Mouse (Mus musculus): Measurements from ENCODE around the gene Nf1. TPM values are rescaled to one million over a fixed set of nuclear protein-coding genes. Genes with fewer than 3 reads are reported as not detected.

Nf1 gene
- polyA plus RNA-seq, 1 experiment from 2014 or later: 9.6 TPM

DNA sequence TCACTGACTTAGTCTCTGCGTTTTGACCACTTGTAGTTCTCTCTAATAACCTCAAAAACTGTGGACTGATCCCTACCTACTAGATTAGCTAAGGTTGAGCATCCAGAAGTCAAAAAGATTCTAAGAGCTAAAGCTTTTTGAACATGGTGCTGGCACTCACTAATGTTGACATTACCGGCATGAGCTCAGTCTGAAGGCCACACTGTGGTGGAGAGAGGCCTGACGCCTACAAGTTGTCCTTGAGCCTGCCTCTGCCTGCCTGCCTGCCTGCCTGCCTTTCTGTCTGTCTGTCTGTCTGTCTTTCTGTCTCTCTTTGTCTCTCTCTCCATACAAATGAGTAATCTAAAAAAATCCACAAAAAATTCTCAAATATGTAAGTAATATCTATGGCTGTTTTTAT, 118.4 kb downstream of the Nf1 start:
- no peak overlapping the region for H3K4me2 ChIP-seq
- no peak for ATAC-seq (replicated peaks; ENCODE audit: insufficient number of reproducible peaks, low FRiP score, low TSS enrichment)
- H3K4me3 ChIP-seq (ENCODE audit: low read depth, low read length): no peak overlapping the region
- H3K27me3 ChIP-seq (ENCODE audit: control insufficient read depth, insufficient read depth, low read length): no peaks in the 10 kb centered on the region
- 77% methylated on average over 3 of the region's 3 CpGs for WGBS (ENCODE audit: insufficient replicate concordance)
- H3K27ac ChIP-seq (ENCODE audit: low read depth, low read length): no peak overlapping the region
- H3K9me3 ChIP-seq (replicated peaks; ENCODE audit: control insufficient read depth, low read length): no peaks in the 10 kb centered on the region
- H3K36me3 ChIP-seq (ENCODE audit: control insufficient read depth, insufficient read depth, low read length): peaks cover 6% of the 10 kb centered on the region; the same call in 1 of the 2 replicates
- peaks cover 4% of the 10 kb centered on the region; the same call in 1 of the 2 replicates for H3K4me1 ChIP-seq (ENCODE audit: control insufficient read depth, insufficient read depth, low read length)
- H3K9ac ChIP-seq (ENCODE audit: low read depth, low read length): no peak overlapping the region

DNA sequence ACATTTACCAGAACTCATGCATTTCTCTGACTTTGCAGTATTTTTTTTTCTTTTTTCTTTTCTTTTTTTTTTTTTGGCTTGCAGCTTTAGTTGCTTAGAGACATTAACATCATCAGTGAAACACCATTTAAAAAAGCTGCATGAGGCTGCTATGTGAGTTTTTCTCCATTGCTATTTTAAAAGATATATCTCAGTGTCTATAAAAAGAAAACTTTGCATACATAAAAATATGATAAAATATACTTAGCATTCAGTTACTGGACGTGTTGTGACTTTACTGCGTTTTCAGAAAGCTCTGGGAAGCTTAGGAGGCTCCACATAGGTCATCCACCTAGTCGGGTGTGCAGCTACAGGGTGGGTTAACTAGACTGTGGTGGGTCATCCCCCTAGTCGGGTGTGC, 120.4 kb downstream of the Nf1 start:
- H3K27me3 ChIP-seq (ENCODE audit: control insufficient read depth, insufficient read depth, low read length): no peaks in the 10 kb centered on the region
- H3K4me2 ChIP-seq: no peak overlapping the region
- H3K9ac ChIP-seq (ENCODE audit: low read depth, low read length): no peak overlapping the region
- no peaks in the 10 kb centered on the region for H3K9me3 ChIP-seq (replicated peaks; ENCODE audit: control insufficient read depth, low read length)
- no peak overlapping the region for H3K4me3 ChIP-seq (ENCODE audit: low read depth, low read length)
- 86% methylated on average over 4 of the region's 4 CpGs for WGBS (ENCODE audit: insufficient replicate concordance)
- no peak overlapping the region for H3K27ac ChIP-seq (ENCODE audit: low read depth, low read length)
- 0 out of 2 replicates have a peak, but pooled peaks cover 4% of the 10 kb centered on the region for H3K36me3 ChIP-seq (ENCODE audit: control insufficient read depth, insufficient read depth, low read length)
- H3K4me1 ChIP-seq (ENCODE audit: control insufficient read depth, insufficient read depth, low read length): peaks cover 4% of the 10 kb centered on the region; the same call in 1 of the 2 replicates
- ATAC-seq (replicated peaks; ENCODE audit: insufficient number of reproducible peaks, low FRiP score, low TSS enrichment): no peak

DNA sequence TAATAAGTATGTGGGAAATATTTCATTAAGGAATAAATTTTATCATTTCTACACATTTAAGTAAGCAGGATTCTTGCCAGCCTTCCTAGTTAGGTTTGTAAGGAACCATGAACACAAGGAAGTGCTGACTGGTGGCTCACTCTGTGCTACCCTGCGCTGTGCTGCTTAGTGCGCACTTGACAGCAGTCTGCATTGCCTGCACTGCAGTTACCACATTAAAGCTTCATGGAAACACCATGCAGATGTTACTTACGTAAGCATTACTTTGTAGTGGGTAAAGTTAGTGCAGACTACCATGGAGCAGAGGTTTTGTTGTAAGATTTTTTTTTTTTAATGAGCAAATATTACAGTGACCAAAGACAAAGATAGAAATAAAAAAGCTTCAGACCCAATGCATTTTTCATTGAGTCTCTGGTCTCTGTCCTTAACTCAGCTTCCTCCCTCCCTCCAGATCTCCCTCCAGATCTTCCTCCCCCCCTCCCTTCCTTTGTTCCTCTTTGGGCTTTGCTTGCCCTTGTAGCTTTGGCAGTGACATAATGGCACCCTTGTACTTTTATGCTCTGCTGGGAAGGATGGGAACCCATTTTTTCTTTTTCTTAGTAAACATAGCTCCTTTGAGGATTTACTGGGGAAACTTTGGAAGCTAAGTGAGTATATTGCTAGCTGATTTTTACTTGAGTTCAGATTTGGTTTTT, 121.4 kb downstream of the Nf1 start:
- Histone ChIP-seq H3K9me3 (replicated peaks; ENCODE audit: control insufficient read depth, low read length) (no peaks in the 10 kb centered on the region), H3K4me3 (ENCODE audit: low read depth, low read length) (no peak overlapping the region), H3K27ac (ENCODE audit: low read depth, low read length) (no peak overlapping the region), H3K27me3 (ENCODE audit: control insufficient read depth, insufficient read depth, low read length) (no peaks in the 10 kb centered on the region), H3K4me2 (no peak overlapping the region), H3K9ac (ENCODE audit: low read depth, low read length) (no peak overlapping the region), H3K36me3 (ENCODE audit: control insufficient read depth, insufficient read depth, low read length) (0 out of 2 replicates have a peak, but pooled peaks cover 4% of the 10 kb centered on the region), H3K4me1 (ENCODE audit: control insufficient read depth, insufficient read depth, low read length) (peaks cover 4% of the 10 kb centered on the region; the same call in 1 of the 2 replicates)
- no peak for ATAC-seq (replicated peaks; ENCODE audit: insufficient number of reproducible peaks, low FRiP score, low TSS enrichment)
- WGBS (ENCODE audit: insufficient replicate concordance): 92% methylated on average over 3 of the region's 3 CpGs

DNA sequence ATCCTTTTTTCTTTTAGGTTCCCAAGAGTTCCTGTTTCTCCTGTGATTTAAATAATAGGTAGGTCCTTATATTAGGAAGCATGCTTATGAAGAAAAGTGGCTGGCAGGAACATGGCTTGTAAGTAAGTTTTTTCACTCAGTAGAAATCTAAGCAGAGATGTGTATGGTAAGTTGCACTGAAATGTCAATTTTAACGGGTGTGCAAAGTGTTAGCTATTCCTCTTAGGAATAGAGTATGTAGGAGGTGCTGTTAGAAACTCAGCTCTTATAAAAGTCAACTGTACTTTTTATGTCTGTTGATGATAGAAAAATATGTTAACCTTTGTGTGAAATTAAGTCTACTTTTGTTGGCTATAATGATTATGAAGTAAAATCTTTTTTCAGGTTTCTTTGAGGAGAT, 128.6 kb downstream of the Nf1 start:
- Histone ChIP-seq H3K27me3 (ENCODE audit: control insufficient read depth, insufficient read depth, low read length) (no peaks in the 10 kb centered on the region), H3K36me3 (ENCODE audit: control insufficient read depth, insufficient read depth, low read length) (peaks cover 3% of the 10 kb centered on the region), H3K9me3 (replicated peaks; ENCODE audit: control insufficient read depth, low read length) (no peaks in the 10 kb centered on the region), H3K27ac (ENCODE audit: low read depth, low read length) (no peak overlapping the region), H3K9ac (ENCODE audit: low read depth, low read length) (no peak overlapping the region), H3K4me2 (no peak overlapping the region), H3K4me1 (ENCODE audit: control insufficient read depth, insufficient read depth, low read length) (0 out of 2 replicates have a peak, but pooled peaks cover 2% of the 10 kb centered on the region), H3K4me3 (ENCODE audit: low read depth, low read length) (no peak overlapping the region)
- WGBS (ENCODE audit: insufficient replicate concordance): 80% methylated on average over 1 of the region's 1 CpGs
- ATAC-seq (replicated peaks; ENCODE audit: insufficient number of reproducible peaks, low FRiP score, low TSS enrichment): no peak

DNA sequence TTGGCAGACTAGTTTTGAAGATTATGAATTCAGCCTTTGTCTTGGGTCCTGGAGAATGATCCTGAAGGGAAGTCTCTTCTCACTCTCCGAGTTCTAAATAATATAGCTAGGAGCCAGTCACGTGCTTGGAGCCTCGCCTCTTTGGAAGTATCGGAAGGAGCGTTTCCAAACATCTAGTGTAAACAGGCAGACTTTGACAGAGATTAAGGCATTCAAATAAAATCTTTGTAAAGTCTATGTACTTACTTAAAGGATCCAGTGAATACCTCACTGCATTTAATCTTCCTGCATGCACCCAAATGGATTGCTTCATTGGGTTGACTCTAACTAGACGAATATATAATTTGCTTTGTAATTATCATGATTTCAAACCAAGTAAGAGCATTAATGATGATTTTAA, 143.9 kb downstream of the Nf1 start:
- H3K4me3 ChIP-seq (ENCODE audit: low read depth, low read length): no peak overlapping the region
- H3K9ac ChIP-seq (ENCODE audit: low read depth, low read length): no peak overlapping the region
- H3K4me2 ChIP-seq: no peak overlapping the region
- WGBS (ENCODE audit: insufficient replicate concordance): 91% methylated on average over 6 of the region's 6 CpGs
- H3K36me3 ChIP-seq (ENCODE audit: control insufficient read depth, insufficient read depth, low read length): no peaks in the 10 kb centered on the region
- no peaks in the 10 kb centered on the region for H3K27me3 ChIP-seq (ENCODE audit: control insufficient read depth, insufficient read depth, low read length)
- ATAC-seq (replicated peaks; ENCODE audit: insufficient number of reproducible peaks, low FRiP score, low TSS enrichment): no peak
- no peaks in the 10 kb centered on the region for H3K9me3 ChIP-seq (replicated peaks; ENCODE audit: control insufficient read depth, low read length)
- H3K27ac ChIP-seq (ENCODE audit: low read depth, low read length): no peak overlapping the region
- no peaks in the 10 kb centered on the region for H3K4me1 ChIP-seq (ENCODE audit: control insufficient read depth, insufficient read depth, low read length)

DNA sequence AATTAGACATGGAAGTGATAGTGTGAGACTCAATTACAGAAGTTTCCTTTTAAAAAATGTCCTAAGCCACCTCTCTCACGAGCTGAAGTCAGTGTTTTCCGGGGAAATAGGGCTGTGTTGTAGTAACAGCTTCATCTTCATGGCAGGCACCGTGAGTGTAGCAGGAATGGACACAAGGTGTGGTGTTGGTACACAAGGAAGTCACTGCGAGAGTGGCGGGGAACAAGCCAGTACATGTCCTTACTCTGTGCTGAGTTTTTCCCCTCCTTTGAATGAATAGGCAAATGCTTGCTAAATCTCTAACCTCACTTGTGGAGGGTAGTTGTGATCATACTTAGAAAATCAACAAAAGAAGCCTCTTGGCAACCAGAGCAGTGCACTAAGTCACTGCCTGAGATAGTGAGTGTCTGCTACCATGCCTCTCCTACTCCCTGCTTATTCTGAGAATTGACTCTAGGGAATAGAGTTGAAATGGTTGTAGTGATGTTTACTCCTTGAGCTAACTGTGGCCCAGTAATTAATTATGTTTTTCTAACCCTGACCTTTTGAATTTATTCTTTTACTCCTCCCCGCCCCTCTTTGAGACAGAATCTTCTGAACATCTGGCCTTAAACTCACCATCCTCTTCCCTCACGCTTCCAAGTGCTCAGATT, 144.5 kb downstream of the Nf1 start:
- H3K36me3 ChIP-seq (ENCODE audit: control insufficient read depth, insufficient read depth, low read length): no peaks in the 10 kb centered on the region
- H3K27me3 ChIP-seq (ENCODE audit: control insufficient read depth, insufficient read depth, low read length): no peaks in the 10 kb centered on the region
- WGBS (ENCODE audit: insufficient replicate concordance): 85% methylated on average over 7 of the region's 7 CpGs
- no peak overlapping the region for H3K4me3 ChIP-seq (ENCODE audit: low read depth, low read length)
- no peak overlapping the region for H3K27ac ChIP-seq (ENCODE audit: low read depth, low read length)
- ATAC-seq (replicated peaks; ENCODE audit: insufficient number of reproducible peaks, low FRiP score, low TSS enrichment): no peak
- H3K4me1 ChIP-seq (ENCODE audit: control insufficient read depth, insufficient read depth, low read length): no peaks in the 10 kb centered on the region
- H3K4me2 ChIP-seq: no peak overlapping the region
- no peak overlapping the region for H3K9ac ChIP-seq (ENCODE audit: low read depth, low read length)
- no peaks in the 10 kb centered on the region for H3K9me3 ChIP-seq (replicated peaks; ENCODE audit: control insufficient read depth, low read length)

DNA sequence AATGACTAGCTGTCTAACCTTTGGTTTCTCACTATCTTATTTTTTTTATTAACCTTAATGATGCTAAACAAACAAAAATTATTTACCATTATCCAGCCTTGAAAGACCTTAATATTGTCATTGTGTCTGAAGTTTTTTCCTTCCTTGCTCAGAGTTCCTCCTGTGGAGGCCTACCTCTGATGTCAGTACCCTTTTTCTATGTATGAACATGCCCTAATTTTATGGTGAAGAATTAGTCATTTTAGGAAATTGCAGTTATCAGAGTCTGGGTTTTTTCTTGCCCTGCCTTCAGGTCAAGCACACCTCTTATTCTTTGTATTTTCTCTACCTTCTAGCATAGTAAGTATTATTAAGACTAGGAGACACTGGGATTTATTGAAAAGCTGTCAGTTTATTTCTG, 145.2 kb downstream of the Nf1 start:
- Histone ChIP-seq H3K36me3 (ENCODE audit: control insufficient read depth, insufficient read depth, low read length) (no peaks in the 10 kb centered on the region), H3K9me3 (replicated peaks; ENCODE audit: control insufficient read depth, low read length) (no peaks in the 10 kb centered on the region), H3K27me3 (ENCODE audit: control insufficient read depth, insufficient read depth, low read length) (no peaks in the 10 kb centered on the region), H3K9ac (ENCODE audit: low read depth, low read length) (no peak overlapping the region), H3K4me1 (ENCODE audit: control insufficient read depth, insufficient read depth, low read length) (no peaks in the 10 kb centered on the region), H3K27ac (ENCODE audit: low read depth, low read length) (no peak overlapping the region), H3K4me2 (no peak overlapping the region), H3K4me3 (ENCODE audit: low read depth, low read length) (no peak overlapping the region)
- ATAC-seq (replicated peaks; ENCODE audit: insufficient number of reproducible peaks, low FRiP score, low TSS enrichment): no peak

DNA sequence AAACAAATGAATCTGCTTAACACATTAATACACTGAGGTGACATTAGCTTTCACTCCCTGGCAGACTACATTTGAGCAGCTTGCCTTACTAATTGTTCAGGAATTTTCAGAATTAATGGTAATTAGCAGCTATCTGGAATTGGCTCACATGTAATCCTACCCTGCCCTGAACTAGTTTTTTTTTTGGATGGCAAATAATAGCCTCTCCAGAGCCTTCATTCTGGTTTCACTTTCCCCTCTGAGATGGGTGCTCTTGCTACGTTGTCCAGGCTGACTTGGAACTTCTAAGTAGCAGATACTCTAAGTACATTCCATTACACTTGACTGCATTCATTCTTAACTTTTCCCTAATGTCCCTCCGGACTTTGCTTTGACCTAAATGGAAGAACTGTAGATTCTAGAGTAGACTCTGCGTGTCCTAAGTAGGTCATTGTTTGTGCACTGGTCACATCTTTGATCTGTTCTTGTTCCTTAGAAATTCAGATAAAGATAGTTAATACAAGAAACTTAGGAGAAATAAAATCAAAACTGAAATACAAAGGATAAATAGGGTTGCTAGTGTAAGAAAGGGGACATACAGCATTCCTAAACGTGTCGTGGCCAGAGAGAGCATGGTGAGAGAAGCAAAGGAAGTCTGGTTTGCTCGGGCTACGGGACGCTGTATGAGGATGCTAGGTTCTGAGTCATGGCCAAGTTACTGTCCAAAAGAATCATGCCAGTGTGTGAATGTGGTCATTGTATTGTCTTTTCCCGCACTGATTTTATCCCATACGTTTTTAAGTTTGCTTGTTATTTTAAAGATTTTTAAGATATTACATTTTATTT, 155.7 kb downstream of the Nf1 start:
- ATAC-seq (replicated peaks; ENCODE audit: insufficient number of reproducible peaks, low FRiP score, low TSS enrichment): no peak
- Histone ChIP-seq H3K27me3 (ENCODE audit: control insufficient read depth, insufficient read depth, low read length) (no peaks in the 10 kb centered on the region), H3K36me3 (ENCODE audit: control insufficient read depth, insufficient read depth, low read length) (0 out of 2 replicates have a peak, but pooled peaks cover 2% of the 10 kb centered on the region), H3K9ac (ENCODE audit: low read depth, low read length) (no peak overlapping the region), H3K4me2 (no peak overlapping the region), H3K4me1 (ENCODE audit: control insufficient read depth, insufficient read depth, low read length) (0 out of 2 replicates have a peak, but pooled peaks cover 4% of the 10 kb centered on the region), H3K27ac (ENCODE audit: low read depth, low read length) (no peak overlapping the region), H3K9me3 (replicated peaks; ENCODE audit: control insufficient read depth, low read length) (no peaks in the 10 kb centered on the region), H3K4me3 (ENCODE audit: low read depth, low read length) (no peak overlapping the region)
- WGBS (ENCODE audit: insufficient replicate concordance): 78% methylated on average over 10 of the region's 10 CpGs

All from heart, embryonic 11.5 days (tissue).